Mouse (Mus musculus) bone marrow macrophage, adult 2 months (primary cell): ENCODE measurements around the gene Ficd. TPM values are rescaled to one million over a fixed set of nuclear protein-coding genes. Genes with fewer than 3 reads are reported as not detected.
A peak's percentile ranks its signal among the peaks of the same experiment; 100 is the strongest.

Experiments used
- H3K27ac ChIP-seq: 2 replicates; pipeline ENCODE4 v1.5.1; 2012; ENCODE audit warnings: low read depth, low read length; ENCODE audit not compliant: insufficient read depth
- H3K4me1 ChIP-seq: 2 replicates; pipeline ENCODE4 v1.6.1; 2012; ENCODE audit warnings: low read length; ENCODE audit not compliant: control insufficient read depth, insufficient read depth
- H3K4me3 ChIP-seq: 2 replicates; pipeline ENCODE4 v1.5.1; 2012; ENCODE audit warnings: mild to moderate bottlenecking, low read length, moderate library complexity; ENCODE audit not compliant: insufficient read depth
- CTCF ChIP-seq: IDR thresholded peaks from 2 replicates; pipeline ENCODE4 v1.5.1; 2012; ENCODE audit warnings: low read depth, mild to moderate bottlenecking, low read length, moderate library complexity
- POLR2A ChIP-seq: IDR thresholded peaks from 2 replicates; pipeline ENCODE4 v1.6.1; 2012; ENCODE audit warnings: mild to moderate bottlenecking, low read depth, low read length, borderline replicate concordance
- polyA plus RNA-seq: library from polyadenylated mRNA; stranded (reverse); fragments of >200 nt; gene quantifications from 2 replicates; pipeline ENCODE4 v1.2.4, GENCODE M21; 2012; ENCODE audit not compliant: missing spikeins, insufficient read depth, insufficient read length

Gene Ficd
- polyA plus RNA-seq, 1 experiment, result 3.0 TPM

DNA sequence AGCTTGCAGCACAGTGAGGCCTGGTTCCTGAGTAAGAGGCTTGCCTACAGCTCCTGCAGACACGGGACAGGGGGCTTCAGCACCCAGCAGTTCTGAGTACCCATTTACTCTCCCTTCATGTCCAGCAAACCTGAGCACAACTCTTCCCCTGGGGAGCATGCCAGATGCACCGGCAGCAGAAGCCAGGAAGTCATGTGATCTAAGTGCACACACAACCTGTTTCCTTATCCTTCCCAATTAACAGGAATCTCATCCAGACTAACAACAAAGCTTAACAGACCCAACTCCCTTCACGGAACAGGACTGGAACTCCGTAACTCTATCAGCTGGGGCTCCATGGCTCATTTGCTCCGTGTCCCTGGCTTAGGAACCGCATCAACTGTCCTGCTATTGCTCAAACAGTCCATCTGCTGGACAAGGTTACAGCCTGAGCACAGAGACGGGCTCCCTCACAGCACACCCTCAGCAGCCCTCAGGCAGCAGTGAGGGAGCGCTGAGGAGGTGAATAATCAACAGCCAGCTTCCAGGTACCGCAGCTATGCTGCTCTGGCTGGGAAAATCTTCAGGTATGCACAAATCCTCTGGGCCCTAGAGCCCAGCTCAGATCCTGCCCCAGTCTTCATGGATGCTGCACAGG lies 16.0 kb downstream of the Ficd start:
- TF ChIP-seq POLR2A (no peak), CTCF (no peak)
- Histone ChIP-seq H3K4me3 (no peak overlapping the region), H3K27ac (no peak overlapping the region), H3K4me1 (no peaks in the 10 kb centered on the region)

DNA sequence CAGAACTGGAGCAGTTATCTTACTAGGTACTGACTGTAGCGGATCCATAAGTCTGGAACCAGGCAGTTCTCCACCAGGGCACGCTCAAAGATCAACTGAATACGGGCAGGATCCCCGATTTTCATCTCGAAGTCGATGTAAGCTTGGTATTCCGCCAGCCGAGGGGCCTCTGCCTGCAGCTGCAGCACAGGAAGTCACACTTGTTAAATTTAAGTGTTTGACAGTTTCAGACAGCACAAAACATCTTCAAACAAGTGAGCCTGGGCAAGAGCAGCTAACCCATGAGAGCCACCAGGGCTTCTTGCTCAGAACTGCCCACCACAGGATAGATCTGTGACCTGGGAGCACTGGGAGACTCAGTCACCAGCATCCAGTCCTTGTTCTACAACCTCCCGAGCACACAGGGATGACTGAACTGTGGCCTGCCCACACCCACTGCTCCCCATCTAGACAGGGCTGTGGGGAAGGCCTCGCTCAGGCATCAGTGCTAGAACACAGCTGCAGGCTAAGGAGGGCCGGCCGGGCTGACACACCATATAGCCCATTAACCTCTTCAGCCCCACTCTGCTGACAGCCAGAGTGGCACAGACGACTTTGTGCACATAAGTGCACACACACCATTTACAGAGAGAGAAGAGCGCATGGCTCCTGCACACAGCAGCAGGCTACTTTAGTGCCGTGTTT lies 19.9 kb downstream of the Ficd start:
- no peak for TF ChIP-seq CTCF
- TF ChIP-seq POLR2A, result no peak
- Histone ChIP-seq H3K4me1 (no peaks in the 10 kb centered on the region), H3K4me3 (no peak overlapping the region), H3K27ac (no peak overlapping the region)

DNA sequence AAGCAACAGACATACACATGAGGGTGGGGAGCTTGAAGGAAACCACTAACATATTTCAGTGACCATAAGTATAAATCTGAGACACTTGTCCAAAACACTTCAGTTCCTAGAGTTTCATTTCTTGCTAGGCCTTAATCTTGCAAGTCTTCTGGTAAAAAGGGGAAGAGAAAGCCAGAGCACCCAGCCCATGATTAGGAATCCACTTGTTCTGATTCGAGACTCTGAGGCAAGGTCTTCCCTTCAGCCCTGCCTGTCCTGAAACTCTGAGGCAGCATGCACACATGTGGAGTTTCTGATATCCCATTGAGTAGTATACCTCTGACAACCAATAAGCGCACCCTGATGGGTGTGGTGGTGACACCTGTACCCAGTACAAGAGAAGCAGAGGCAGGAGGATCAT lies 26.0 kb downstream of the Ficd start:
- Histone ChIP-seq H3K4me1 (peaks cover 11% of the 10 kb centered on the region), H3K4me3 (no peak overlapping the region), H3K27ac (peak overlapping the region; percentile 52)
- no peak for TF ChIP-seq POLR2A
- TF ChIP-seq CTCF, result no peak

DNA sequence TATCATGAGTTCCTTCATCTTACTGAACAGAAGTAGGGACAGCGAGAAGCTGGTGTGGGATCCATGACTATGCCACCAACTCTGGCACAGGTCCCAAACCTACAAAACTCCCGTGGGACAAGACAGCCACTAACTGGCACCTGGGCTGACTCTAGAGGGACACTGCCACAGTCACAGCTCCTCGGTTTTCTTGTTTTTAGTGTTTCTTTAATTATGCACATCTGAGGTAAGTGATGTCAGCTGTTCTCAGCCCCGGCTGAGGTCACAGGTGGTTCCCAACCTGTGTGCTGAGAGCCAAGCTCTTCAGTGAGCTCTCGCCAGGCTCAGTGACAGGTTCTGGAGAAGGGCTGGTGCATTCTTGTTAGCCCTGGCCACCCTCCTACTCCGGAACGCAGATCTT lies 28.8 kb downstream of the Ficd start:
- Histone ChIP-seq H3K27ac (no peak overlapping the region), H3K4me3 (no peak overlapping the region), H3K4me1 (peaks cover 16% of the 10 kb centered on the region)
- TF ChIP-seq POLR2A (no peak), CTCF (no peak)

DNA sequence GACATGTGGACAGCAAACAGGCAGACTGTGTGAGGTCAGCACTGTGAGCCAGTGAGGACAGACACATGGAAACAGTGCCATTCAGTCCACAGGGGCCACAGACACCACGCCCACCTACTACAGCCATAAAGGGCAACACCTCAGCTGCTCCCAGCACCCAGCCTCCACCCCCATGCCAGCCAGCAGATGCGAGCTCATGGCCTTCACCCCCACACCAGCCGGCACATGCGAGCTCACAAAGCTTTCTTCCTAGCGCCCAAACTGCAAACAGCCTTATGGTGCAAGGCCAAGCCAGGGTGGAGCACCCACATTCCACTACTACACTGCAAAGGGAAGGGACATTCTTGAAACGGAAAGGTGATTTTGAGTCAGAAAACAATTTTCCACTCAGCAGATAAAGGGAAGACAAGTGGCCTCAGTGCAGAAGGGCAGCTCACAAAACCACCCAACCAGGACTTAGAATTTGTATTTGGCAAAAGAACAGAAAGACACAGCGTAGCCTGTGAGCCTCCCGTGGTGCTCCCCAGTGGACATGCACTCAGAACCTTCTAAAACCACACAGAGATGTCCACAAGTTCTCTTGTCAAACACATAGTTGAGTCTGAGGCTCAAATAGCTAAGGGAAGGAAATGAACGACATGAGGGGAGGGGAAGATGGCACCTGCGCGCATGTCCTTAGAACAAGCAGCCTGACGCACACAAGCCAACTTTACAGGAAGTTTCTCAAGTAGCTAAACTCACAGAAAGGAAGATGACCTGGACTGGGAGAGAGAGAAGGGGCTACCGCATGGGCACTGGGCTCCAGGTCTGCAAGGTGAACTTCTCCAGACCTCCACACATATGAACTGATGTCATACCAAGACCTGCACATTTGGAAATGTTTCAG lies 30.3 kb downstream of the Ficd start:
- Histone ChIP-seq H3K27ac (no peak overlapping the region), H3K4me3 (no peak overlapping the region), H3K4me1 (peaks cover 20% of the 10 kb centered on the region)
- TF ChIP-seq CTCF (no peak), POLR2A (no peak)

GRCm38 (mm10) chr5:113768806-113769205 lies 33.2 kb downstream of the Ficd start:
- peaks cover 10% of the 10 kb centered on the region for H3K4me1 ChIP-seq

DNA sequence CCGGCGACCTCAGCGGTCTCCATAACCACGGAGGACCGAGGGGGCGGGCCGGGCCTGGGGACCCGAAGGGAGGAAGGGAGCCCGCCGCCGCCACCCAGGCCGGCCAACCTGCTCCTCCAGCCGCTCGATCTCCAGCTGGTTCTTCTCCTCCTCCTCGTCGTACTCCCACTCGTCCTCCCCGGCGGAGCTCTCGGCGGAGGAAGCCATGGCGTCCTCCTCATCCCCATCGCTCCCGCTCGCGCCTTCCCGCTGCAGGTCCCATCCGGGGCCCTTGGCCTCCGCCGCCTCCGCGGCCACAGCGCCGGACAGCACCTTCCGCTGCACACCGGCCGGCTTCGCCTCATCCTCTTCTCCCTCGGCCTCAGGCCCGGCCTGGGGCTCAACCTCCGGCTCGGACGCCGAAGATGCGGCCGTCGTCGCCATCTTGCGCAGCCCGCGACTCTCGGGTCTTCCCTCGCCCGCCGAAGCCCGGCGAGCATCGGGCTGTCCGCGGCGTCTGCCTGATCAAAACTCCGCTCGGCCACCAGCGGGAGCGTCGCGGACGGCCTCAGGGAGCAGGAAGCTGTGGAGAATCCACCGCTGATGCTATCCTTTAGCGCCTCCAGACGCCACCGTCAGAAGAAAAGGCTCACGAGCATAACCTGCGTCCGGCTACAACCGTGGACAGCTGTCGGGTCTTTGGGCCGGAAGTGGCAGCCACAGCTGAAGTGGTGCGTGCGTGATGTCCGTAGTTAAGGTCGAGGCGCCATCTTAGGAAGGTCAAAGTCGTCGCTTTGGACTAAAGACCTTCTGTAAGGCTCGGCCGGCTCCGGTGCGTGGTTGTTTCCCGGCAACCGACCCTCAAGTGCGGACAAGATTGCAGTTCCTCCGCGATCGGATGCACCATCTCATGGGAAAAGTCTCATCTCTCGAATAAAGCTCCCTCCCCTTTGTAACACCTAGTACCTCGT lies 35.9 kb downstream of the Ficd start:
- H3K27ac ChIP-seq, result peak overlapping the region; percentile 94
- TF ChIP-seq POLR2A (0 out of 2 replicates have a peak, but pooled peaks have one; percentile 14), CTCF (no peak)
- H3K4me3 ChIP-seq, result peak overlapping the region; percentile 86
- peaks cover 29% of the 10 kb centered on the region for H3K4me1 ChIP-seq

More at GRCm38 (mm10) chr5:113768806-113769205, 33.2 kb downstream of the Ficd start:
- no peak for TF ChIP-seq POLR2A
- no peak for TF ChIP-seq CTCF
- Histone ChIP-seq H3K27ac (no peak overlapping the region), H3K4me3 (no peak overlapping the region)

- TF ChIP-seq CTCF, result no peak
- no peak for TF ChIP-seq POLR2A
- Histone ChIP-seq H3K4me3 (peak within 1 kb of the TSS; percentile 91), H3K27ac (peak within 1 kb of the TSS; percentile 94), H3K4me1 (peaks cover 35% of the 10 kb centered on the region)
Observed at GRCm38 (mm10) chr5:113772450-113772895, 36.9 kb downstream of the Ficd start, which contains the start of the genes Sart3 and Iscu. Sart3 (minus strand) TSS chr5:113772510. Iscu (plus strand) TSS chr5:113772748.
